Mouse (Mus musculus): ENCODE measurements around the gene Col4a2.
"Not testable (repeated sequence)": the region's sequence is repeated elsewhere in the genome, so short reads cannot be mapped to it uniquely, and the experiment has no call there.

Col4a2 gene

DNA sequence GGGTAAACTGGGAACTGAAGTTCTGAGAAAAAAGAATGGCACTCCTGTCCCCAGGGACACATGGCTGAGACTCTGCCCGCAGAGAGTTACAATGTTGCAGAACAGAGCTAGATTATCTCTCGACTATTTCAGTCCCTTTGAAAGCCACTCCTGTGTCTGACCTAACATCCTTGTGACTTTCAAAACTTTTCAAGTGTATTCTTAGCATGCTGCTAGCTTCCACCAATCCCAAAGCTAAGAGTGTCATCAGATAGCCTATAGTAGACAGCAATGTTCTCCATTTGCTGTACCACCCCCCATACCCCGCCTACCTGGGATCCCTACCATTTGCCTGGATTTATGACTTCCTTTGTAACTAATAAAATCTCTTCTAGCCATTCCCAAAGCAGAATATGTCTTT, 169.9 kb downstream of the Col4a2 start:
- DNase-seq (ENCODE audit: low spot score in 2 of 2) = no peak

DNA sequence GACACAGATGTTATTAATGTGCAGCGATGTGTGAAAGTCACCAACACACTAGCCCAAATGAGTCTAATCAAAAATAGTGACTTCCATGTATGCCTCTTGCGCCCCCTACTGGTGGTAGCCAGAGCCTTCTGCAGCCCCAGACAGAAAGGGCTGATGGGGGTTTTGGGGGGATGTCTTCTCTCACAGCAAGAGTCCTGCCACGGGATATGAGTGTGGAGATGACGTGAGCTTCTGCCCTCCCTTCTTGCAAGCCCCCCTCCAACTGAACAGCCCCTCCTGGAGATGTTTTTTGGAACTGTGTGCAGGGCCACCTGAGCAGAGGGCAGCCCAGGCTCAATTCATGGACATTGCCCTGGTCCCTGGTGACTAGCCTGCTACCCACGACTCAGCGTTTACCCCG, 173.5 kb downstream of the Col4a2 start:
- DNase-seq (ENCODE audit: low spot score in 2 of 2) = peak in 1 of 2 experiments; percentile 61

DNA sequence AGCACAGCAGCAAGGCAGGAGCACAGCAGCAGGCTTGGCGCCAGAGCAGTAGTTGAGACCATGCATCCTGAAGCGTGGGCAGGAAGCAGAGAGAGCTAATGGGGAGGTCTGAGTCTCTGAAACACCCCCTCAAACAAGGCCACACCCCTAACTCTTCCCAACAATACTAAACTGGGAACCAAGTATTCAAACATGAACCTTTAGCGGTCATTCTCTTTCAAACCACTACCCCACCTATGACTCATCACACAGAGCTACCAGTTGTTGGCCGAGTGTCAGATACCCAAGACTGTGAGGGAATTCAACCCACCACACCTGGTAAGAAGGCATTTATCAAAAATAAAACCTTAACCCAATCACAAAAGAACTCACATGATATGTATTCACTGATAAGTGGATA, 174.6 kb downstream of the Col4a2 start:
- no peak for DNase-seq (ENCODE audit: low spot score in 2 of 2)

DNA sequence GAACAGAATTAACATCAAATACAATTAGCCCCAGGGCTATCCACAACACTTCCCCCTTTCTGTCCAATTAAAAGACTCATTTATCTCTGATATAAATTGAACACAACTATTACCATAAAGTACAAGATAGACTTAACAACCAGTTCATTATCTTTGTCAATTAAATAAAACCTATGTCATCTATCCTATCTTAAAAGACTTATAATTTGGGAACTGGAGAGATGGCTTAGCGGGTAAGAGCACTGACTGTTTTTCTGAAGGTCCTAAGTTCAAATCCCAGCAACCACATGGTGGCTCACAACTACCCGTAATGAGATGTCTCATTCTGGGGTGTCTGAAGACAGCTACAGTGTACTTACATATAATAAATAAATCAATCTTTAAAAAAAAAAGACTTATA, 179.7 kb downstream of the Col4a2 start:
- DNase-seq (ENCODE audit: low spot score in 2 of 2) = not testable (repeated sequence)

DNA sequence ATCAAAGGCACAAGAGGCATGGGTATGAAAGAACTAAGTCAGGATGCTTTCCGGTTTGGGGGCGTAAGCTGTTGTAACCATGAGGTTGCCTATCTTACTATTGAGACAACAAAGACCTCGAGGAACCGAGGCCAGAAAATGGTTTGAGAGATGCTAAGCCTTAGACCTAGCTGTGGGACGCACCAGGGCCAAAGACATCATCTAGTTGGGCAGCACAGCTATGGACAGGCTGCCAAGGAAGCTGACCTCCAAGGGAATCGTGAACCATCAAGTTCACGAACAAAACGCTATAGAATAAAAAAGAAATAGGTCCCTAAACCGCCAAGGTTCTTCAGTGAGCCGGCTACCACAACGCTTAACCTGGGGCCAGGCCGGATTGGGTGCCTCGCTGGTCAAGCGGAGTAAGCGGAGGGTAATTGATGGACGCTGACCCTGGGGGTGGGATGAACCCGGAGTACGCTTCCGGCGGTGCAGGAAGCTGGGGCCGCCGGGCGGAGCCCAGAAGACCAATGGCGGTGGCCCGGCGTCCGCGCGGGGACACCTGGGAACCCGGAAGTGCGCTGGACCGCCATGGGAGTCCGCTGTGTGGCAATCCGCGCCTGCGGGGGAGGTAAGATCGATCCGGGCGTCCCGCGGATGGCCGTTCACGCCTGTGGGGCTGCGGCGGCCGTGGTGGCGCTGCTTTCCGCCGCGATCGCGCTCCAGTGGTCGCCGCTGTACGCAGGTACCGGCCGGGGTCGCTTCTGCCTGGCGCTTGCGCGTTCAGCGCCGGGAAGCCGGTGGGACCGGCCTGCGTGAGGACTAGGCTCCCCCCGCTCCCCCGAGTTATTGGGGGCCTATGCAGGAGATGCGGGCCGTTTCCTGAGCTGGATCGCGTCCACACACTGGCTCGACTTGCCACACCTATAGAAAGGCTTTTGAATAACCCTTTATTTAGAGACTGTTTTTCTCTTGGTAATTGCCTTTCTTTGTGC, 184.7 kb downstream of the Col4a2 start, which contains the start of gene Naxd:
Gene Naxd (plus strand): TSS at position 490 of the 974 bp plus-strand sequence.
- DNase-seq (ENCODE audit: low spot score in 2 of 2) = peak; percentile 75 to 80

DNA sequence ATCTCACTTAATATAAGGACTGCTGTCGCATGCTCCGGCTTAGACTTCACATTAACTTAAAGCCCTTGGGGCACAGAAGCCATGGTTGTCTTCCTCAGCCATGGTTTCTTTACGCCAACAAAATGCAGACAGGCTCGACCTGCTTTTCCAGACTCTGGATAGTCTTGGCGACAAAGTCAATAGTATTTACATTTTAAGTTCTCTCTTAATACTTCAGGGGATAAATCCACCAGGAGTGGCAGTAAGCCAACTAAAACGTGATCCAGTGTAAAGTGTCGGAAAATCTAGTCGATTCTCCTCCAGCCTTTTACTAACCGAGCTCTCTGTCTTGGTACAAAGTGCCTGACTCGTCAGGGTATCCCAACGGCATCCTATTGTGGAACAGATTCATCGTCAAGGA, 185.7 kb downstream of the Col4a2 start:
- DNase-seq (ENCODE audit: low spot score in 2 of 2) = no peak

Measured in spleen, postnatal 14 days (tissue).